Mouse (Mus musculus) frontal cortex, postnatal 36 days (tissue): ENCODE results near the gene Nrxn3.
A peak's percentile ranks its signal among the peaks of the same experiment; 100 is the strongest.

Experiments used
- DNase-seq, 2 experiments: peaks; one replicate each; pipeline ENCODE4 v3.0.0; 2022; ENCODE audit warnings: low spot score in 2 of 2

Gene Nrxn3

DNA sequence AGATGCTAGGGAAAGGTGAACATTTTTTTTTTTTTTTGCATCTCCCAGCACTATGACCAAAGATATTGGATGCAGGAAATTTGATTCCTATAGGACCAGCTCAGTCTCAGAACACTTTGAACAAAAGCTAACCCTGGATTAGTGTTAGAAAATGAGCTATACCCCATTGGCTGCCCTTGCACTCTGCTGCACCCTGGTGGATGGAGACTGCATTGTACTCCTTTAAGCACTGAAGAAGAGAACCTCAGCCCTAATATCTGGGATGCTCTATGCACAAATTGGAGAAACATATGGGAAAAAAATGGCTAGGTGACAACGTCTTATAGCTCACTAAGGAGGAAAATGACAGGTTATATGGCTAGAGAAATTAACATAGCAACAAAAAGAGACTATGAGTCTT is 589.9 kb downstream of the Nrxn3 start:
- DNase-seq: no peak

DNA sequence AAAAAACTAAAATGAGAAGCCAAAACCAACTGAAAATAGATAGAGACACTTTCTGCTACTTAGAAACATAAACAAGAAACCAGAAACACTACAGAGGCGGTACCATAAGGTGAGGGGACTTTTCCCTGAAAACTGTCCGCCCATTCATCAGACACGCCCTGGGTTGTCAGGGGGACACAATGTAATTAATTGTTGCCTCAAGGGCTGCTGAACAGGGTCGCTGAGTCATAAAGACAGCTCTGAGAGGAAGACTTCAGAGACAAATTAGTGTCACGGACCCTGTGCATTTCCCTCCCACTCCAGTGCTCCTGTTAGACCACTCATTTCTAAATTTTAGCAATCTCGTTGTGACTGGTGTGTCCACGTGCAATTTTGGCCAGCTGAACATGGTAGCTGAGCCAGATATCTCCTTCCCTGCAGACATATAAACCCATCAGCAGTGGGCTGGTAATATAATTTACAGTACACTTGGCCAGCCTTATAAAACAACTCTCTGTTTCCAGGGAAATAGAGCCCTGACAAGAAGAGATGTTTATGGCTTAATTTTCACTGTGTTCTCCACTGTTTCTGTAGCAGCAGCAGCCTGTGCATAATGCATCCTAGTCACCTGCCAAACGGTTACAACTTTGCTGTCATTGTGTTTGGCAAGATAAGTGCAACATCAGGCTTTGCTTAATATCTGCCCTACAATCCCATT is 603.3 kb downstream of the Nrxn3 start:
- DNase-seq: peak in 1 of 2 experiments; percentile 39

DNA sequence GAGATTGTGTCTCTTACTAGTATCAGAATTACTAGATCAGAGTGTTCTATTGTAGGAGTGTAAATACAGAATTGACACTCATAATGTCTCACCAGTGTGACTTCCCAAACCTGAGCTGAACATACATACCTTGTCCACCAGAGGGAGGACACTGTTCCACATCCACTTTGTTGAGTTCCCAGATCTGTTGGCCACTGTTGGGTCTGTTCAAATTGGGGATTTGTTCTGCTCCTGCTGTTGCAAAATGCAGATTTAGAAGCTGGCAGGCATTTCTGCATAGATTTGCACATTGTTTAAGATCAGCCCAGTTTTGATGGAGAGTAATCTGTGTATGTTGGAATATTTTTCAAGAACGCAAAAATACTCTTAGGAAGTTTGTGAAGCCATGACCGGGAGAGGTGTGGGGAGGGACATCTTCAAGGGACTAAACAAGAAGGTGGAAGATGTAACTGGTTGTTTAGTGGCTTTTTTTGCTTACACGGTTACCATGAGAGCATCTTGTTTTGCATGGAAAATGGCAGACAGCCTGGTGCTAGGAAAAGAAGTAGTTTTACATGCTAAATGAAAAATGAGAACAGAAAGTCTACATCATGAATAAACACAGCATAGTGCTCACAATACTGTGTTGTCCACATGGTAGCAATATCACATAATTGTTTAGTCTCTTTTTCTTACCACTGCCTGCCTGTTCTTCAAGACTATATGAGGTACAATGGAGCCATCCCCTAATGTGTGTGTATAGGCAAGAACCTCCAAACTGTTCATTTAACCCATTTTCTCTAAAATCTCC is 609.0 kb downstream of the Nrxn3 start:
- DNase-seq: peak in 1 of 2 experiments; percentile 73

DNA sequence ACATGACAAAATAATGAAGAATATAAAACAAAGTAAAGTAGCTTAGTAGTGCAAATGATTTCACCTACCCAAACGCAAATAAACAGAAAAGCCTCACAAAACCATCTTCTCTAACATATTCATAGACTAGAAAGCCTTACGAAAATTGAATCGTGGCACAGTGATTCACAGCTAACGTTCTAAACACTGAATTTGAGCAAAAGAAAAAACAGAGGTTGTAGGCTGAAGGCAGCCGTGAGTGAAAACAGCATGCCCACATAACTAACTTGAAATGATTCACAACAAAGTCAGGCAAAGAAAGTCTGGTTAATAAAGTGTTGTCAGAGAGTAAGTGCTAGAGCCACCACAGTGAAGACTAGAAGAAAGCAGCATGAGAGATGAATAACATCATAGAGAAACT is 610.8 kb downstream of the Nrxn3 start:
- no peak for DNase-seq

DNA sequence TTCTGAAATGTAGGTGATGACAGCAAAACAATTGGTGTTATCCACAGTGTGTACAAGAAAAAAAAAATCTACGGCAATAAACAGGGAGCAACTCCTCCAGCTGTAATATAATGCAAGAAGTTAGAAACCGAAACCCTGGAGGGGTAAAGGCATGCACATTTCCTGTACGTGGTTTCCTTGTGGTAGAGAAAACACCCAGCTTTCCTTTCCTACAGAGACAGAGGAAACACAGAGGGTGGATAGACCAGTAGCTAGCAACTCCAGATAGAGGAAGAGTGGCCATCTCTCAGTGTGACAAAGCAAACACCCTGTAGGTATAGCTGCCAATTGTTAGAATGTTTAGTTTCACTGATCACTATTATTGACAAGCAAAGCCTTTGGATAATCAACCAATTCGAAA is 642.2 kb downstream of the Nrxn3 start:
- no peak for DNase-seq

DNA sequence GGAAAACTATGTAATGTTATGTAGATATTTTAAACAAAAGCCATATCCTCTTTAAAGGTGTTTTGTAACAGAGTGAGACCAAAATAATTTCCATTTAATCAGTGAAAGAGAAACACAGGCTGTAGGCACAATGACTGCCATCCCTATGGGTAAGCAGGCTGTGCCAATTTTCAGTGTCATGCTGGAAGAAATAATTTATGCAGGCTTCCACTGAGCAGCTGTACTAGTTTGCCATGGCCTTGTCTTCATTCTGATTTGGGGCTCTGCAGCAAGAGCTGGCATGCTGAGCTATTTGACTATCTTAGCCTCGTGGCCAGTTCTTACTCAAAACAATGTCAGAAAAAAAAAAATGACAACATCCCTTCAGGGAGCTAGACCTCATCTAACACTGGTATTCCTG is 647.3 kb downstream of the Nrxn3 start:
- no peak for DNase-seq

DNA sequence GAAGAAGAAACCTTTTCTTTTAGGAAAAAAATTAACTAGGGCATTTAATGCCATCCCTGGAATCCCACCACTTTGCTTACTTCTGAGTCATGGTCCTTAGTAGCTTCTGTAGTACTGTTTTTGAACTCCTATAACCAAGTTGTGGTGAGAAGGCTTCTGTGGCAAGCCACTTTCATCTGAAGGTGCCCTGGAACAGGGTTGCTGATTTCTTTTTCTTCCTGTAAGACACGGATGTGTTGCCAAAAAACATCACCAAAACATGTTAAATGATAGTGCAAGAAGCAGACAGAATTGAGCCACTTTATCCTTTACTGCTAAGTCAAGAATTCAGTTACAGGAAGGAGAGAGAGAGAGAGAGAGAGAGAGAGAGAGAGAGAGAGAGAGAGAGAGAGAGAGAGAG is 653.9 kb downstream of the Nrxn3 start:
- peak in 1 of 2 experiments; percentile 42 for DNase-seq

DNA sequence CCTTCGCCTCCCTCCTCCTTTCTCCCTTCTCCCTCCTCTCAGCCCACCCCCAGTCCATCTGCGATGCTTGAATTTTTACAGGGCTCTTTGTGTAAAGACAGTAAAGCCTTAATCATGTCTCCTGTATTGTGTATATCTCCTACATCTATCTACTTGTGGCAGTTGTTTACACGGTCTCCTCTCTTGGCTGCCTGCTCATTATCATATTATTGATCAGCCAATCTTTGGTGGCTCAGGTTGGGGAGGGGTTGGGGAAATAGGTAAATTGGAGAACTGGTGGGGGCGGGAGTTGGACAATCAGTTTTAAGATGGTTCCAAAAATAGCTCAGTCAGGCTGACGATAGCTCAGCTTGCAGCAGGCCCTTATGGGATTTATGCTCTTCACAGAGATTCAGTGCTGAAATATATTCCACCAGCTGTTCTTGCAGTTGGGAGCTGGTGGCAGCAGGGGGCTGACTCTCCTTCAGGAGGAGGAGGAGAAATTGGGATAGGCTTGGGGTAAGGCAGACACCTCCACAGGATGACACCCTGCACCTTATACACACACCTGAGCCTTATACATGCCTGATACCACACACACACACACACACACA is 654.5 kb downstream of the Nrxn3 start:
- peak; percentile 70 to 84 for DNase-seq

DNA sequence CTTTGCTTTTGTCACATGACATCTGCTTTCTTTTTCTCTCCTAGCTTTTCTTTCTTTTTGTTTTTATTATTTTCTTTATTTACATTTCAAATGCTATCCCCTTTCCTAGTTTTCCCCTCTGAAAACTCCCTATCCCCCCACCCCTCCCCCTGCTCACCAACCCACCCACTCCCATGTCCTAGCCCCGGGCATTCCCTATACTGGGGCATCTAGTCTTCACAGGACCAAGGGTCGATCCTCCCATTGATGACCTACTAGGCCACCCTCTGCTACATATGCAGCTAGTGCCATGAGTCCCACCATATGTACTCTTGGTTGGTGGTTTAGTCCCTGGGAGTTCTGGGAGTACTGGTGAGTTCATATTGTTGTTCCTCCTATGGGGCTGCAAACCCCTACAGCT is 655.0 kb downstream of the Nrxn3 start:
- DNase-seq: no peak

DNA sequence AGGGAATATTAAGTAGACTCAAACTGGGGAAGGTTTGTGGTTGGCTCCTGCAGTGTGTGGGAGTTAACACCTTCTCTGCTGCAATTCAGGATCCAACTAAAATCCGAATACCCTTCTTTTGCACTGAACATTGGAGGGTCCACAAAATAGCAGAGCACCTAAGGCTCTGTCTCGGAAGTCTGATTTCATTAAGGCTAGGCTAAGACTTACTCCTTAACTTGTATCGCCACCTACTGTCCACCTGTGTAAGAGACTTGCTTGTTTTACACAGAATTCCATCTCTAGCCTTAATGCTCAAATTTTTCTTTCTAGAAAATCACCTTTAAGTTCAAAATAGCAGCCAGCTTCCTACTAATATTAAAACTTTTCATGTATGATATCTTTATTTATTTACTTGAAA is 660.6 kb downstream of the Nrxn3 start:
- DNase-seq: peak in 1 of 2 experiments; percentile 49

DNA sequence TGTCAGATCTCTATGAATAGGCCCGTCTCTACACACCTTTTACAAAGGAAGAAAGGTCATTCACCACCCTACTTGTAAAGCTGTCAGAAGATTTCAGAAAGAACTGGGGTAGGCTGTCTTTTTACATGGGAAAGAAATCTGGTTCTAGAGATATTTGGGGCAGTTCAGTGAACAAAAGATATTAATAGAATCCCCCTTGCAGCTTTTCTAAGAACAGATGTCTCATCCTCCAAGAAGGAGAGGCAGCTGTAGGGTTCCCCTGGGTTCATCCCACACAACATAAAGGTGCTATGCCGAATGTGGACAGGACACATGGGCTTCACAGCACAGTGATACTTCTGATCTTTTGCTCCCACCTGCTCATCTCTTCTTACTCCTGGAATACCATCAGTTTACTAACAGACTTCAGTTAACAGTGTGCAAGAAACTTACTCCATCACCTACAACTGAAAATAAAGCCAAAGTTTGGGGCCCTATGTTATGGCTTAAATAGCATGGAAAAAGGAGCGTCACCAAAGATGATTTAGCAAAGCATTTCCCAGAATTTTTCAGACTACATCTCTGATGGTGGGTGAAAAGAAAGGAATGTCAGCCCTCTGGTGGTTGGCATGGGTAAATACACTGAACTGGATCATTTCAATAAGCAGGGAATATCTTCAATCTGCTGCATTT is 672.6 kb downstream of the Nrxn3 start:
- DNase-seq: peak; percentile 39 to 78

DNA sequence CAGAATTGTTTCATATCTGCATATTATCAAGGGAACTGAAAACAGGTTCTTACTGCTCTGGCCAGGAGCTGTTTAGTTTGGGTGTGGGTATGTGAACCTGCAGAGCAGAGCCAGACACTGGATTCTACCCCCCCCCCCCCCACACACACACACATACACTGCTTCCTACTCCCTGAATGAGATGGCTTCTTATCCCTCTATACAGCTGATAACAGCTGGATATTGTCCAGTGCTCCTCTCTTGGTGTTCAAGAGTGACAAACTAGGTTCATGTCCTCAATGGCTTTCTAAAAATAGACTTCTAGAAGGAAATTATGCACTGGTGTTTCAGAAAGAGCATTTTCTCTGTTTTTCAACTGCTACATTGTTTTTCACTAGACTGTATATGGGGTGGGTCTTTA is 713.8 kb downstream of the Nrxn3 start:
- DNase-seq: no peak

DNA sequence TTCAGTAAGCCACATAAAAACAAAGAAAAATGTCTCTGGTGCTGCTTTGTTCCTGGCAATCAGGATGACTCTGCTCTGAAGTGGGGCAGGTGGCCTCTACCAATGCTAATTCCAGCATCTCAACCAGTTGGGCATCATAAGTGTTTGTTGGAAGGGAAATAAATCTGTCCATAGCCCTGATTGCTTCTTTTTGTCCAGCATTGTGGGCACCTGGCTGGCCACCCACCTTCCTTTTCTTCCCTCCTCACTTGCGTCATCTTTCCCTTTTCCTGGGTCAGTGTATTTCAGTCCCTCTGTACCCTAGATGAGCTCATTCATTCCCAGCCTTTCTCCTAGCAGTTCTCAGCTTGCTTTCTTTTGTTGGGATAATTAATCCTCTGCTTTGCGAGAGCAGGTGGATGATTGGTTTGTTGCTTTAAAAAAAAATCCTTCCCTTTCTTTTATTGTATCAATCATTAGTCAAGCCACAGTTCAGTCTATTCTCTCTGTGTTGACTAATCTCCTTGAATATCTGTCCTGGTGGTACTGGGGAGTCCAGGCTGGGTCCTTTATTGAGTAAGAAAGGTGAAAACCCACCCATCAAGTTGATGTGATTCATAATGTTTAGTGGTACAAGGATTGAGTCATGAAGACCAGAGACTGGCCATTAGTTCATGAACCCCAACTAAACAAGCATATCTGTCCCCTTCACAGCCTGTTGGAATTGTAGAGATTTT is 719.8 kb downstream of the Nrxn3 start:
- DNase-seq: peak in 1 of 2 experiments; percentile 6

DNA sequence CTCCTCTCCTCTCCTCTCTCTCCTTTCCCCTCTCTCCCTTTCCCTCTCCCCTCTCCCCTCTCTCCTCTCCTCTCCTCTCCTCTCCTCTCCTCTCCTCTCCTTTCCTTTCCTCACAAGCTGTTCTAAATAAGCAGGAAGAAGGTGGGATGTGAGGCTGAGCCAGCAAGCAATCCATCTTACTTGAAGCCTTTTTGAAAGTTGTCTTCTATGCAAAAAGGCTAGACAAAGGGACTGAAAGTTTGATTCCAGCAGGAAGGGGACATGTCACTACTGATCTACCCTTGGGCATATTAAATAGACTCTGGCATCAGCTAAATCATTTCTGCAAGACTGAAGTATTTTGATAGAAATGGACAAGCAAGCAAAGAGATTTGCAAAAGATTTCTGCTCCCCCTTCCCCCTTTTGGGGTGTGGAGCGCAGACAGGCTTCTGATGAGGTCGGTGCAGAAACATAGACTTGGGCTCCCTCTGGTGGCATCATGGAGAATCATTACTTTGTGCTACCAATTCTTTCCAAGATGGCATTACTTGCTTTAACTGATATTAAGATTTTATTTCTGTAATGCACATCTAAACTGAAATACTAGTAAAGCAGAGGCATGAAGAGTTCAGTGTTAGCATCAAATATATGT is 728.1 kb downstream of the Nrxn3 start:
- peak; percentile 39 to 76 for DNase-seq

DNA sequence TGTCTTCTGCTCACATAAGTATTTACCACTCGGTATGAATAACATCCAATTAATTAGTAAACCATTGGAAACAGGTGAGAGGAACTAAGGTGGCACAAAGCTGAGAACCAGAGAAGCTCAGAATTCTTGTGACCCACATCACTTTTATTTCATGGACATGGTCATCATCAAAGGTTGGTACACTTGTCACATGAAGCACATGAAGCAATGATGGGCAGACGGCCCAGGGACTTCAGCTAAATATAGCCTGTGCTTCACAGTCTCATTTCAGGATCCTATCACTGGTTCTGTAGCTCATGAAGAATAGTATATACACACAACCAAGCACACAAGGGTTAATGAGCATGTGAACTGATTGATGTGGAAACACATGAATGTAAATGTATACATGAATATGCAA is 747.5 kb downstream of the Nrxn3 start:
- DNase-seq: no peak

DNA sequence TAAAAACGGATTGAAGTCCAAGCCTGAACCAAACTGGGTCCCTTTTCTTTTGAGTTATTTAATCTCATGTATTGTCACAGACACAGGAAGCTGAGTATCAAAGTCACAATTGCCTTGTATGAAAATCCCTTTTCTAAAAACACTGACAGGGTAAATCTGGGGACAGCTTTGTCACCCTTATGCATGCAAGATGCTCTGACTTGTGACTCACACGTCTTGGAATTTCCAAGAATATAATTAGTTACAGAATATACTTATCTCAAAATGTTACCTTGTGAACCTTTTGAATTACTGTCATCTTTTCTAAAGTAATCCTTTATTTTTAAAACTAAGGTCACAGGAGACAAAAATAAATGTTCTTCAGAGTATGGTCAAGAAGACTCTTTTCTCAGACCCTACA is 748.6 kb downstream of the Nrxn3 start:
- DNase-seq: no peak

DNA sequence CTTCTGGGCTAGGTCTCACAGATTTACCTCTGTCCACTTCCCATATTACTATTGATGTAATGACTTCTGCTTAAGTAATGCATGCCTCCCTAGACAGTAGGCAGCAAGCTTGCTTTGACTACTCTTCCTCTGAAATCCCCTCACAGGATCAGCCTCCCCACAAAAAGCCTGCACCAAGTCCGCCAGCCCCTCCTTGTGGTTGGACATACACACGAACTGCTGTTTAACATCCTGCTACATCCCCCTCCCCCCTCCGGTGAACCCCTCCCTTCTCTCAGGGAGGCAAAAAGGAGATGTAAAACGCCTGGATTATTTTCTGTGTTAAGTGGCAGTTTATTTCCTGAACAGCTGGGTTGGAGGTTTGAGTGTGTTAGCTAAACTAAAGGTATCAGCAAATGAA is 749.2 kb downstream of the Nrxn3 start:
- DNase-seq: no peak

DNA sequence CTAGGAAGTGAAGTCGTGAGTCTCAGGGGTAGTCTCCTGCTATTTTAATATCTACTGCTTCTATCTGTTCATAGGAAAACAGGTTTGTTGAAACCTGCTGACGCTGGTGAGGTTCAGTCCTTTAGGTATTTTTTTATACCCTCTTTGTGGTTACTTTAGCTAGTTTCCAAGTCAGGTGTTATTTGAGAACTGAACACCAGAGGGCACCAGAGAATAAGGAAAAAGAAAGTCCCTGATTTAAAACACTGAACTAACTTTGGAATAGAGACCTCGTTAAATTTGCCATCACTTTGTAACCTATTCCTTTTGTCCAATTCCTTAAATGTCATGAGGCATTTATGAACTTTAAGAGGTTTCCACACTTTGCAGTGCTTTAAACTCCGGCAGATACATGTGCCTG is 756.4 kb downstream of the Nrxn3 start:
- peak; percentile 31 to 72 for DNase-seq

DNA sequence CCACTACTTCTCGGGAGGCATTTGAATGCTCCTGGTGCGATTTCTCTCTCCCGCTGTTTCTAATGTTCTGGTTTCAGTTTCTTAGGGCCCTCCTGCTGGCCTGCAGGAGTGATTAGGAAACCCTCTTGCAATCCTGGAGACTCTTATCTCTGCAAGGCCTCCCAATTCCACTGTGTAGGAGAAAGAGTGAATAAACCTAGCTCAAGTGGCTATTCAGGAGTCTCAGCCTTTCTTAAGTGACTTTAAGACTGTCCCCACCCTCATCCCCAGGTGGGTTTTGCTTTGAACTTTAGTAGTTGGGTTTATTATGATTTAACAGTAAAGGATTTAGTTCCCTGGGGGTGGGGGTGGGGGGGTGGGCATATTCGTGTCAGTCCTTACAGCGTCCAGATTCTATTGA is 759.5 kb downstream of the Nrxn3 start:
- DNase-seq: no peak

DNA sequence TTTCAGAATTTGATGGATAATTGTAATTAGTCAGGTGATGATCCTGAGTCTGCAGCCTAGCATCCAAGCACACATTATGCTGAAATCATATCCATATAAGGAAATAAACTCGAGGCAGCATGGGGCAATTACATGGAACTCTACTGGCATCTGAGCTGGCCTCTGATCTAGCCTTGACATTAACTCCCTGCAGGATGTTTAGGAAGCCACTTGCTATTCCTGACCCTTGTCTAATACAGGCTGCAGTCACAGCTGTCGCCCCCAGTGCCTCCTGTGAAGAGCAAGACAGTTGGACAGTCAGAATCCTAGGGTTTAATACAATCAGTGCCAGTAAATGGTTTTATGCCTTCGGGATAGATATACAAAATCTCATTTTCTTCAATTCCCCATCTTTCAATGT is 781.4 kb downstream of the Nrxn3 start:
- DNase-seq: no peak

DNA sequence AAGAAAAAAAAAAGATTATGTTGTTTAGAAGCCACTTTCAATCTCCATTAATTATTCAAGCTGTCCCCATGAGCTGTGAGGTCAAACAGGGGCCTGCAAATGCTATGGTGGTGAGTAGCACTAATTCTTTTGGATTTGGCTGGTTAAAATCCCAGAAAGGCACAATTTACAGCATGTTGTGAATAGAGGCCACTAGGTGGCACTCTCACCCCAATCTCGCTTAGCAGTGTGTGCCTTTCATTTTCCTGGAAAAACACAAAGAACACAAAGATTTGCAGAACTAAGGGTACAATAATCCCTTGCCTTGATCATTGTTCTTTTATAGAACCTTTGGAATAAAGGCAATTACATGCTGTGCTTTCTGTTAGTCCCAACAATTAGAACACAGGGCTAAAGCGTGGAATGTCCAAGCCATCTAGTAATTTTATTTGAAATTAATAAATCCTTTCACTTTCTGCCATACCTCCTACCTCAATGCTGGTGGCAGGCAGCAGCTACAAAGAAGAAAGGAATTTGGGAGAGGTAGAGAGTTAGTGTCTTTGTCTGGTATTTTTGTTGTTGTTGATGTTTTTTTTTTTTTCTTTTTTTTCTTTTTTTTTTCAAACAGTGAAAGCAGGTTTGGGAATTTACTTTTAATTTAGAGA is 782.6 kb downstream of the Nrxn3 start:
- DNase-seq: peak; percentile 46 to 74
